Mouse (Mus musculus) megakaryocyte, embryonic 14.5 days (primary cell): ENCODE data around the gene Ppm1k.

Experiments used
- FLI1 ChIP-seq: IDR thresholded peaks from 2 replicates; pipeline ENCODE4 v1.6.1; 2012; ENCODE audit warnings: low read length, inconsistent platforms, mixed read lengths
- GATA1 ChIP-seq: IDR thresholded peaks from 3 replicates; pipeline ENCODE4 v1.6.1; 2012; ENCODE audit warnings: mixed read lengths, low read length, inconsistent platforms, borderline replicate concordance

GRCm38 (mm10) chr6:57529336-57529845, 5.9 kb downstream of the Ppm1k start:
- TF ChIP-seq GATA1 (no peak), FLI1 (no peak)
